Comparison of ENCODE assay signal across 19 mouse cellular contexts in genomic region chr19:4898972-4899371, GRCm38 (mm10). TPM values are rescaled to one million over a fixed set of nuclear protein-coding genes. Genes with fewer than 3 reads are reported as not detected.
"Had no signal": no experiment of that assay in that cellular context is flagged by ENCODE, and none has a peak within 500 bp of the region (broad histone marks: within the 10 kb centered on the region; RNA-seq: fewer than 3 reads in every experiment).

No protein-coding gene starts in this region.

- H3K4me2 ChIP-seq: limb, embryonic 13.5 days; liver, embryonic 13.5 days; midbrain, embryonic 11.5 days; neural tube, embryonic 13.5 days had no signal

- H3K27ac ChIP-seq: liver, embryonic 13.5 days; neural tube, embryonic 13.5 days had no signal

- H3K4me1 ChIP-seq: limb, embryonic 13.5 days; liver, embryonic 13.5 days; neural tube, embryonic 13.5 days had no signal

- H3K36me3 ChIP-seq: liver, embryonic 13.5 days had no signal

- H3K9me3 ChIP-seq: limb, embryonic 13.5 days; liver, embryonic 13.5 days; neural tube, embryonic 13.5 days had no signal

- H3K9ac ChIP-seq: limb, embryonic 13.5 days; liver, embryonic 13.5 days; neural tube, embryonic 13.5 days had no signal

- H3K4me3 ChIP-seq: limb, embryonic 13.5 days; liver, embryonic 13.5 days; neural tube, embryonic 13.5 days had no signal

- DNase-seq: kidney, postnatal 10 days; kidney, postnatal 36 days; left cerebral cortex, postnatal 4 days; liver, embryonic 13.5 days; lung, adult 2 months; lung, postnatal 14 days; lung, postnatal 4 days; midbrain, embryonic 14.5 days; retina, postnatal 1 day; right cerebral cortex, postnatal 25 days; thymus, adult 2 months; thymus, postnatal 14 days had no signal

- ATAC-seq: intestine, postnatal 0 days had no signal

- H3K27me3 ChIP-seq: limb, embryonic 13.5 days; liver, embryonic 13.5 days; neural tube, embryonic 13.5 days had no signal

RNA-seq across cellular contexts. Expression of gene Actn3, which starts 21.3 kb away (rescaled TPM):
- total RNA-seq: neutrophil, adult 5-6 weeks had no signal
- polyA plus RNA-seq: liver, adult 2 months had no signal

RNA-seq across cellular contexts. Expression of gene Peli3, which starts 44.0 kb away (rescaled TPM):
- total RNA-seq: megakaryocyte progenitor cell, adult 5-6 weeks had no signal
